Mouse (Mus musculus) liver, embryonic 13.5 days (tissue): ENCODE results near the gene Tsc22d2. TPM values are rescaled to one million over a fixed set of nuclear protein-coding genes. Genes with fewer than 3 reads are reported as not detected.

ENCODE experiments used
- ATAC-seq: fragments of 200-750 bp; cut with Nextera tagmentation; 2 replicates; pipeline ENCODE4 v1.8.0; 2017; ENCODE audit warnings: low read depth, mild to moderate bottlenecking, moderate number of reproducible peaks, moderate library complexity
- DNase-seq: peaks from one replicate; pipeline ENCODE4 v3.0.0; 2022
- H3K27ac ChIP-seq: fragments of 300-500 bp; sonication (generic); 2 replicates; pipeline ENCODE4 v1.5.1; 2015; ENCODE audit warnings: moderate library complexity, mild to moderate bottlenecking, inconsistent platforms
- H3K27me3 ChIP-seq: fragments of 300-500 bp; sonication (generic); 2 replicates; pipeline ENCODE4 v1.6.1; 2015; ENCODE audit warnings: mild to moderate bottlenecking, inconsistent platforms
- H3K36me3 ChIP-seq: fragments of 300-500 bp; sonication (generic); 2 replicates; pipeline ENCODE4 v1.6.1; 2015; ENCODE audit warnings: mild to moderate bottlenecking, inconsistent platforms
- H3K4me1 ChIP-seq: fragments of 300-500 bp; sonication (generic); replicated peaks from 2 replicates; pipeline ENCODE4 v1.6.1; 2015; ENCODE audit warnings: inconsistent platforms
- H3K4me2 ChIP-seq: fragments of 300-500 bp; sonication (generic); 2 replicates; pipeline ENCODE4 v1.6.1; 2015; ENCODE audit warnings: inconsistent platforms, mild to moderate bottlenecking, moderate library complexity
- H3K4me3 ChIP-seq: fragments of 300-500 bp; sonication (generic); replicated peaks from 2 replicates; pipeline ENCODE4 v1.5.1; 2015; ENCODE audit warnings: mild to moderate bottlenecking, inconsistent platforms
- H3K9ac ChIP-seq: fragments of 300-500 bp; sonication (generic); 2 replicates; pipeline ENCODE4 v1.6.1; 2015; ENCODE audit warnings: mild to moderate bottlenecking, inconsistent platforms
- H3K9me3 ChIP-seq: fragments of 300-500 bp; sonication (generic); replicated peaks from 2 replicates; pipeline ENCODE4 v1.6.1; 2016; ENCODE audit warnings: inconsistent platforms
- WGBS: fragments of 180-500 bp; shearing (Covaris S2); methylation state at CpG from one replicate; pipeline ENCODE4 v1.1.7; 2015; ENCODE audit not compliant: insufficient replicate concordance; 5-methylcytosine and 5-hydroxymethylcytosine counted together
- polyA plus RNA-seq: library from polyadenylated mRNA; unstranded; fragments of >200 nt; fragmentation: Nextera tagmentation; extraction: Ambion mirVana; gene quantifications from 2 replicates; pipeline ENCODE4 v1.2.1, GENCODE M21; 2015

Gene Tsc22d2
- polyA plus RNA-seq, 1 experiment from 2014 or later: 5.0 TPM

GRCm38 (mm10) chr3:58490787-58491186, 76.3 kb downstream of the Tsc22d2 start:
- Histone ChIP-seq H3K4me1 (no peaks in the 10 kb centered on the region), H3K9me3 (0 out of 2 replicates have a peak, but pooled peaks cover 4% of the 10 kb centered on the region), H3K27me3 (no peaks in the 10 kb centered on the region), H3K9ac (no peak overlapping the region), H3K27ac (no peak overlapping the region), H3K4me3 (no peak overlapping the region), H3K36me3 (no peaks in the 10 kb centered on the region), H3K4me2 (no peak overlapping the region)
- 62% methylated on average over 7 of the region's 7 CpGs for WGBS
- no peak for DNase-seq
- no peak for ATAC-seq

GRCm38 (mm10) chr3:58493621-58494020, 79.1 kb downstream of the Tsc22d2 start:
- 50% methylated on average over 4 of the region's 4 CpGs for WGBS
- H3K9ac ChIP-seq: no peak overlapping the region
- no peak for DNase-seq
- H3K36me3 ChIP-seq: no peaks in the 10 kb centered on the region
- ATAC-seq: no peak
- H3K4me3 ChIP-seq: no peak overlapping the region
- no peaks in the 10 kb centered on the region for H3K27me3 ChIP-seq
- no peak overlapping the region for H3K4me2 ChIP-seq
- H3K27ac ChIP-seq: no peak overlapping the region
- H3K4me1 ChIP-seq: no peaks in the 10 kb centered on the region
- no peaks in the 10 kb centered on the region for H3K9me3 ChIP-seq

GRCm38 (mm10) chr3:58501961-58502360, 87.4 kb downstream of the Tsc22d2 start:
- no peak overlapping the region for H3K9ac ChIP-seq
- H3K4me3 ChIP-seq: no peak overlapping the region
- no peak overlapping the region for H3K4me2 ChIP-seq
- no peak overlapping the region for H3K27ac ChIP-seq
- DNase-seq (no peak), ATAC-seq (0 out of 2 replicates have a peak, but pooled peaks have one; percentile 31)
- WGBS: 10% methylated on average over 2 of the region's 2 CpGs
- H3K4me1 ChIP-seq: peaks cover 16% of the 10 kb centered on the region
- H3K9me3 ChIP-seq: no peaks in the 10 kb centered on the region
- no peaks in the 10 kb centered on the region for H3K36me3 ChIP-seq
- H3K27me3 ChIP-seq: no peaks in the 10 kb centered on the region

GRCm38 (mm10) chr3:58503720-58504333, 89.3 kb downstream of the Tsc22d2 start:
- Histone ChIP-seq H3K27me3 (no peaks in the 10 kb centered on the region), H3K4me1 (peaks cover 20% of the 10 kb centered on the region), H3K4me3 (no peak overlapping the region), H3K4me2 (no peak overlapping the region), H3K9ac (no peak overlapping the region), H3K27ac (no peak overlapping the region), H3K9me3 (no peaks in the 10 kb centered on the region), H3K36me3 (no peaks in the 10 kb centered on the region)
- ATAC-seq: no peak
- 58% methylated on average over 3 of the region's 3 CpGs for WGBS
- DNase-seq: no peak

- ATAC-seq (no peak), DNase-seq (no peak)
- Histone ChIP-seq H3K27ac (no peak overlapping the region), H3K4me3 (no peak overlapping the region), H3K9ac (no peak overlapping the region), H3K9me3 (no peaks in the 10 kb centered on the region), H3K4me1 (peaks cover 20% of the 10 kb centered on the region), H3K4me2 (no peak overlapping the region), H3K36me3 (no peaks in the 10 kb centered on the region), H3K27me3 (no peaks in the 10 kb centered on the region)
Observed at GRCm38 (mm10) chr3:58504676-58505075, 90.2 kb downstream of the Tsc22d2 start.

GRCm38 (mm10) chr3:58508020-58508750, 93.7 kb downstream of the Tsc22d2 start:
- ATAC-seq (no peak), DNase-seq (no peak)
- H3K9me3 ChIP-seq: no peaks in the 10 kb centered on the region
- WGBS: 30% methylated on average over 7 of the region's 7 CpGs
- no peak overlapping the region for H3K9ac ChIP-seq
- no peaks in the 10 kb centered on the region for H3K36me3 ChIP-seq
- no peak overlapping the region for H3K4me2 ChIP-seq
- peaks cover 10% of the 10 kb centered on the region for H3K4me1 ChIP-seq
- no peak overlapping the region; the same call in 1 of the 2 replicates for H3K27ac ChIP-seq
- H3K27me3 ChIP-seq: no peaks in the 10 kb centered on the region
- H3K4me3 ChIP-seq: no peak overlapping the region

GRCm38 (mm10) chr3:58511581-58511980, 97.1 kb downstream of the Tsc22d2 start:
- no peak overlapping the region for H3K9ac ChIP-seq
- H3K4me1 ChIP-seq: peaks cover 4% of the 10 kb centered on the region
- no peaks in the 10 kb centered on the region for H3K27me3 ChIP-seq
- H3K4me3 ChIP-seq: no peak overlapping the region
- H3K4me2 ChIP-seq: no peak overlapping the region
- ATAC-seq (no peak), DNase-seq (no peak)
- H3K36me3 ChIP-seq: no peaks in the 10 kb centered on the region
- H3K9me3 ChIP-seq: no peaks in the 10 kb centered on the region
- H3K27ac ChIP-seq: no peak overlapping the region

GRCm38 (mm10) chr3:58512740-58513139, 98.2 kb downstream of the Tsc22d2 start:
- no peaks in the 10 kb centered on the region for H3K36me3 ChIP-seq
- H3K9ac ChIP-seq: no peak overlapping the region
- no peak overlapping the region for H3K4me2 ChIP-seq
- no peaks in the 10 kb centered on the region for H3K27me3 ChIP-seq
- H3K27ac ChIP-seq: no peak overlapping the region
- whole genome bisulfite sequencing: 54% methylated on average over 3 of the region's 3 CpGs
- H3K4me1 ChIP-seq: peaks cover 7% of the 10 kb centered on the region
- DNase-seq (no peak), ATAC-seq (no peak)
- no peak overlapping the region for H3K4me3 ChIP-seq
- H3K9me3 ChIP-seq: no peaks in the 10 kb centered on the region

- Histone ChIP-seq H3K9me3 (no peaks in the 10 kb centered on the region), H3K4me3 (no peak overlapping the region), H3K27me3 (no peaks in the 10 kb centered on the region), H3K9ac (no peak overlapping the region), H3K36me3 (no peaks in the 10 kb centered on the region), H3K27ac (no peak overlapping the region), H3K4me2 (no peak overlapping the region), H3K4me1 (peaks cover 9% of the 10 kb centered on the region; the same call in 1 of the 2 replicates)
- ATAC-seq (no peak), DNase-seq (no peak)
- 64% methylated on average over 4 of the region's 4 CpGs for WGBS
Observed at GRCm38 (mm10) chr3:58513483-58513882, 99.0 kb downstream of the Tsc22d2 start.

- Histone ChIP-seq H3K9me3 (no peaks in the 10 kb centered on the region), H3K36me3 (peaks cover under 1% of the 10 kb centered on the region), H3K4me3 (no peak overlapping the region), H3K4me2 (no peak overlapping the region), H3K27me3 (no peaks in the 10 kb centered on the region), H3K27ac (no peak overlapping the region), H3K9ac (no peak overlapping the region), H3K4me1 (peaks cover 24% of the 10 kb centered on the region)
- WGBS: 60% methylated on average over 1 of the region's 1 CpGs
- ATAC-seq (no peak), DNase-seq (no peak)
Observed at GRCm38 (mm10) chr3:58515947-58516601, 101.6 kb downstream of the Tsc22d2 start.
